Mouse (Mus musculus): ENCODE measurements around the gene Col18a1.

DNA sequence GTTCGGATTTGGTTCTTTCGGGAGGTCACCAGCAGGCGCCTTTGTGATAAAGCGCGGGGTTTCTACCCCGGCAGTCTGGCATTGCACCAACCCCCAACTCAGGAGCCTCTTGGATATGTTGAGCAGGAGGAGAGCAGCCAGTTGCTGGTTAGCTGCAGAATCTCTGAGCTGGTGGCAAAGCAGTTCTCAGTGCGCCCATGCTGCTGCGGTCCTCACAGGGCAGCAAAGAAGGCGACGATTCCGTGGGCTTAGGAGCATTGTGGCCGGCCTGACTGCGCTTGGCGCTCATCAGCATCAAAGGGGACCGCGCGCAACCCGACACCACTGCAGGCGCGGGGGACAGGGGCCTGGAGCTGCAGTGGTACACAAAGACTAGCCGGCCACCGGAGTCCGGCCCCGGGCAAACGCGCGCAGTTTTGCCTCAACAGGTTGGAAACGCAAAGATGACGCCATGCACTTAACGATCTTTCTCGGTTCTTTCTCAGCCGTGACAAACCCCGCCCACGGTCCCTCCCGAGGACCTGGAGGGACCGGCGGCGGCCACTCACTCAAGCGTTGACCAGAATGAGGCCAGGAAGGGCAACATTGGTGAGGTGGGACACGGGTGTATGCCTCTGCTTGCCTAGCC is 916 bp downstream of the Col18a1 start:
- no peak for TF ChIP-seq CTCF (IDR thresholded peaks at IDR 0.05; ENCODE audit: low read depth)
- TF ChIP-seq EP300 (IDR thresholded peaks at IDR 0.05; ENCODE audit: low read depth): no peak

Measured in liver, postnatal 0 days (tissue).